Mouse (Mus musculus) cortical plate, adult 2 months (tissue): ENCODE measurements around the gene Ankrd1.

Experiments
- CTCF ChIP-seq: fragments of 200-500 bp; IDR thresholded peaks from 2 replicates; pipeline ENCODE4 v1.5.1; 2011; ENCODE audit warnings: mild to moderate bottlenecking, control low read depth, low read length; ENCODE audit not compliant: insufficient read depth; ENCODE audit errors: extremely low read depth
- POLR2A ChIP-seq: fragments of 200-500 bp; IDR thresholded peaks from 2 replicates; pipeline ENCODE4 v1.6.1; 2011; ENCODE audit warnings: mild to moderate bottlenecking, low read length, control low read depth; ENCODE audit not compliant: insufficient read depth; ENCODE audit errors: extremely low read depth

DNA sequence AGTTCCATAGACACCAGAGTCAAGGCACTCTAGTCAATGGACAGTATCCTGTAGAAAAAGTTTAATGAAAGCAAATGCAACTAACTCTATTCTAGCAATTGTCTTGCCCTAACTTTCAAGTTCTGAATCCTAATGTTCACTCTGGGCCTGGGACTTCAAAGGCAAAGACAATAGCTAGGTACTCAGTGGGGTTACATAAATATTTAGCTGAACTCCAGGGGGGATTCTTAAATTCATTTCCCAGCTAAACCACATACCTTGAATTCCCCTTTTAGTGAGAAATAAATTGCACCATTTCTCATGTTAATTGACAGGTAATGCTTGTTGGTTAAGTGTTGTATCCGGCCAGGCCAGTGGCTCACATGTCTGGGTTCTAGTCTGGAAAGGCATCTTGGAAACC is 4.3 kb upstream of the Ankrd1 start:
- TF ChIP-seq CTCF (no peak), POLR2A (no peak)
